Mouse (Mus musculus) midbrain, embryonic 11.5 days (tissue): ENCODE measurements around the gene Sqstm1. TPM values are rescaled to one million over a fixed set of nuclear protein-coding genes. Genes with fewer than 3 reads are reported as not detected.

Experiments
- ATAC-seq: fragments of 200-750 bp; cut with Nextera tagmentation; 2 replicates; pipeline ENCODE4 v1.8.0; 2017; ENCODE audit warnings: moderate TSS enrichment, moderate library complexity; ENCODE audit not compliant: low FRiP score
- DNase-seq: peaks from one replicate; pipeline ENCODE4 v3.0.0; 2015; ENCODE audit warnings: low spot score; ENCODE audit errors: missing footprints
- H3K27ac ChIP-seq: fragments of 300-500 bp; sonication (generic); 2 replicates; pipeline ENCODE4 v1.5.1; 2014; ENCODE audit warnings: low read depth, low read length
- H3K27me3 ChIP-seq: fragments of 300-500 bp; sonication (generic); 2 replicates; pipeline ENCODE4 v1.6.1; 2014; ENCODE audit warnings: mild to moderate bottlenecking, low read length, moderate library complexity, mixed read lengths; ENCODE audit not compliant: control insufficient read depth, insufficient read depth
- H3K36me3 ChIP-seq: fragments of 300-500 bp; sonication (generic); 2 replicates; pipeline ENCODE4 v1.6.1; 2014; ENCODE audit warnings: mild to moderate bottlenecking, low read length, moderate library complexity, mixed read lengths; ENCODE audit not compliant: control insufficient read depth, insufficient read depth
- H3K4me1 ChIP-seq: fragments of 300-500 bp; sonication (generic); 2 replicates; pipeline ENCODE4 v1.6.1; 2014; ENCODE audit warnings: low read length; ENCODE audit not compliant: control insufficient read depth, insufficient read depth
- H3K4me2 ChIP-seq: fragments of 300-500 bp; sonication (generic); 2 replicates; pipeline ENCODE4 v1.6.1; 2014; ENCODE audit warnings: mild to moderate bottlenecking, moderate library complexity
- H3K4me3 ChIP-seq: fragments of 300-500 bp; sonication (generic); 2 replicates; pipeline ENCODE4 v1.5.1; 2014; ENCODE audit warnings: low read depth, low read length
- H3K9ac ChIP-seq: fragments of 300-500 bp; sonication (generic); 2 replicates; pipeline ENCODE4 v1.6.1; 2014; ENCODE audit warnings: low read length
- H3K9me3 ChIP-seq: fragments of 300-500 bp; sonication (generic); 2 replicates; pipeline ENCODE4 v1.6.1; 2016; ENCODE audit warnings: low read length; ENCODE audit not compliant: control insufficient read depth
- WGBS: fragments of 180-500 bp; shearing (Covaris S2); extraction: QIAGEN DNeasy Blood & Tissue Kit; methylation state at CpG from one replicate; pipeline ENCODE4 v1.1.7; 2014; 5-methylcytosine and 5-hydroxymethylcytosine counted together
- polyA plus RNA-seq: library from polyadenylated mRNA; unstranded; fragments of >200 nt; fragmentation: Nextera tagmentation; extraction: Ambion mirVana; gene quantifications from 2 replicates; pipeline ENCODE4 v1.2.1, GENCODE M21; 2014

The Sqstm1 gene
- 144 and 156 TPM in 2 replicates for polyA plus RNA-seq

DNA sequence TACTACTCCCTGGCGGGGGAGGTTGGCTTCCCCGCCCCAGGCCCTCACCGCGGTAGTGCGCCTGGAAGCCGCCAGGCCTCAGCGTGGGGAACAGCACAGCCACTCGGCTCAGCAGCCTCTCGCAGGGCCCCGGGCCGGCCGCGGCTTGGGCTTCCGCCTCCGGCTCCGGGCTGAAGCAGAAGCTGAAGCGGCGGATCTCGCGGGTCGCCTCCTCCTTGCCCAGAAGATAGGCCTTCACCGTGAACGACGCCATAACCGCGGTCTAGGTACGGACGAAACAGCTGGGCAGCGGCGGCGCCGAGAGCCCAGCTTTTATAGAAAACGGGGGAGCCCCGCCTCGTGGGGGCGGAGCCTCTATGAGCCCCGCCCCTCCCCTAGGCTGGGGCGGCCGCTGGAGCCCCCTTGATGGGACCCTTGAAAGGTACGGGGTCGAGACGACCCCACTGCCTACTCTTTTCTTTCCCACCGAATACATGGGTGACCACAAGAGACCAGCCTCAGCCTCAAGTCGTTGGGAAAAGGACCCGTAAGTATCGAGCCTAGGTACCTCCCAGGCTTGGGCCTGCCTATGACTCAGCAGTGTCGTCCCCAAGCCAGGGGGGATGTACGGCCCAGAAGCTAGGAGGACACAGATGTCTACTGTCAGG is at the start of gene Sqstm1, which contains the start of gene Mgat4b:
TSS of gene Sqstm1 (minus strand) at position 323 of the 647 bp plus-strand sequence.
TSS of gene Mgat4b (plus strand) at position 386 of the 647 bp plus-strand sequence.
- Histone ChIP-seq H3K4me2 (peak within 1 kb of the TSS; percentile 61), H3K36me3 (peaks cover 6% of the 10 kb centered on the region; the same call in 1 of the 2 replicates), H3K4me3 (peak within 1 kb of the TSS; percentile 50), H3K9me3 (no peaks in the 10 kb centered on the region), H3K27ac (peak within 1 kb of the TSS; percentile 71), H3K4me1 (peaks cover 11% of the 10 kb centered on the region), H3K27me3 (no peaks in the 10 kb centered on the region), H3K9ac (peak within 1 kb of the TSS; percentile 71)
- ATAC-seq (peak; percentile 83), DNase-seq (peak; percentile 99)
- 1% methylated on average over 48 of the region's 48 CpGs for WGBS

DNA sequence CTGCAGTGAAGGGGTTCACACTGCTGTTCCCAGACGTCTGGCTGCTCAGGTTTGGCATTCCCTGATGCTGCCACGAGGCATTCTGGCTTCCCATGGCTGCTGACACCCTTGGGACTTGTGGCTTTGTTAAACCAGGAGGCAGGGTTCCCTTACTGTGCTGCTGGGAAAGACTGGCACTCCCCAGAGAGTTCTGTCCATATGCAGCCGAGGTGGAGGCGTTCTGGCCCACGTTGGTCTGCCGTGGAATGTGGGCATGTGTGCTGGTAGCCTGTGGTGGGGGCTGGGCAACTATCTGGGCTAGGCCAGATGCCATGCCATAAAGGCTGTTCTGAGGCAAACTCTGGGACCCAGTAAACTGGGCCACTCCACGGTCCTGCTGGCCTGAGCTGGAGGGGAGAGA is 47.7 kb upstream of the Sqstm1 start:
- Histone ChIP-seq H3K4me2 (no peak overlapping the region), H3K9ac (no peak overlapping the region), H3K4me3 (no peak overlapping the region), H3K9me3 (no peaks in the 10 kb centered on the region), H3K27me3 (no peaks in the 10 kb centered on the region), H3K4me1 (no peaks in the 10 kb centered on the region), H3K36me3 (peaks cover 30% of the 10 kb centered on the region), H3K27ac (no peak overlapping the region)
- DNase-seq, result no peak
- 82% methylated on average over 7 of the region's 7 CpGs for WGBS
- no peak for ATAC-seq

DNA sequence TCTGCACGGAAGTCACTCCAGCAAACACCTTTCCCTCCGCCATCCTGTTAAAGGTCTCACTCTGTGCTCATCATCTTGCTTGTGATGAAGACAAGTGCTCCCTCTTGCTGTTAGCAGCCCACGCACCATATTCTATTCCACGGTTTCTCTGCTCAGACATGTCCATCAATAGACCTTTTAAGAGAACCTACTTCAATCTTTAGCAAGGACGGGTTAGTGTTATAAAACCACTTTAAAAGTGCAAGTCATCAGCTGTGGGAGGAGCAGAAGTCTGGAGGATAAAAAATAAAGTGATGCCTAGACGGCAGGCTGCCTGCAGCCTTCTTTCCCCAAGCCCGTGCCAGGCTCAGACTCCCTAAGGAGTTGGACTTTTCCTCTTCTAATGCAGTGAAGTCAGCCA is 46.0 kb upstream of the Sqstm1 start:
- DNase-seq (no peak), ATAC-seq (no peak)
- Histone ChIP-seq H3K4me2 (no peak overlapping the region), H3K9ac (no peak overlapping the region), H3K27me3 (no peaks in the 10 kb centered on the region), H3K27ac (no peak overlapping the region), H3K36me3 (peaks cover 19% of the 10 kb centered on the region), H3K4me3 (no peak overlapping the region), H3K9me3 (no peaks in the 10 kb centered on the region), H3K4me1 (no peaks in the 10 kb centered on the region)
- 90% methylated on average over 7 of the region's 7 CpGs for WGBS

DNA sequence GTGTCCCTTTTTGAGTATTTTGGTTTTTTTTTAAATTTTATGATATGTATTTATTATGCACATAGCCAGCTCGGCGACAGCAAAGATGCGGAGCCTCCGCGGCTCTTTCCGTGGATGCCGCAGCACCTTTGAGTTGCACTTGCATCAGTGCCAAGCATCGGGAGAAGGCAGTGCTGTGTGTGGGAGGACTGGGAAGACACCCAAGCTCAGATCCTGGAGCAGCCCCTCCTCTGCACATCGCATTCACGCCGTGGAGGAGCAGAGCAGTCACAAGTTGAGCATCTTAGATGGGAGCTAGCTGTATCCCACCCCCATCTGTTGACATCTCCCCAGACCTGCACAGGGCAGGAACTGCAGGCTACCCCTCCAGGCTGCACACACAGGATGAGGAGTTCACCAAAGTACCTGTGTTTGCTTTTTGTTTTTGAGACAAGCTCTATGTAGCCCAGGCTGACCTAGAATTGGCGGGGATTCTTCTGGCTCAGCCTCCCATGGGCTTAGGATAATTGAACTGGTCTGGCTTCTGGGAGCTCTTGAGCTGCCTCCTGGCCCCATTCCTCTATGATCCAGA is 43.5 kb upstream of the Sqstm1 start:
- Histone ChIP-seq H3K27ac (no peak overlapping the region), H3K4me2 (no peak overlapping the region), H3K9me3 (no peaks in the 10 kb centered on the region), H3K4me1 (no peaks in the 10 kb centered on the region), H3K27me3 (no peaks in the 10 kb centered on the region), H3K4me3 (no peak overlapping the region), H3K9ac (no peak overlapping the region), H3K36me3 (peaks cover 8% of the 10 kb centered on the region)
- no peak for DNase-seq
- no peak for ATAC-seq
- 87% methylated on average over 12 of the region's 12 CpGs for WGBS

DNA sequence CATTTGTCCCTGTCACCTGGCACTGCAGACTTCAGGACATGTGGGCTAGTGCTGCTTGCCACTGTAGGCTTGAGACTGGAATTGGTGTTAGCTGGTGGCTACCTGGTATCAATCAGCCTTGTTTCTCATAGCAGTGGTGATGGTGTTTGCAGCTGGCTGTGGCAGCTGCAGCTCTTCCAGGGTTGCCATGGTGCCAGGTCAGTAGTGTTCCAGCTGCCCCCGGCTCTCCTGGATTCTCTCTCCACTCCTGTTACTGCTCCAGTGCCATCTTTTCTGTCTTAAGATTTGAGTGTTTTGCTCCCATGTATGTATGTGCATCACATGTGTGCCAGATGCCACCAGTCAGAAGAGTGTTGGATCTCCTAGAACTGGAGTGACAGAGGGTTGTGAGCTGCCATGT is 42.8 kb upstream of the Sqstm1 start:
- DNase-seq, result no peak
- Histone ChIP-seq H3K4me3 (no peak overlapping the region), H3K9me3 (no peaks in the 10 kb centered on the region), H3K27ac (no peak overlapping the region), H3K36me3 (peaks cover 7% of the 10 kb centered on the region), H3K27me3 (no peaks in the 10 kb centered on the region), H3K9ac (no peak overlapping the region), H3K4me2 (no peak overlapping the region), H3K4me1 (no peaks in the 10 kb centered on the region)
- ATAC-seq, result no peak
- 84% methylated on average over 1 of the region's 1 CpGs for WGBS

DNA sequence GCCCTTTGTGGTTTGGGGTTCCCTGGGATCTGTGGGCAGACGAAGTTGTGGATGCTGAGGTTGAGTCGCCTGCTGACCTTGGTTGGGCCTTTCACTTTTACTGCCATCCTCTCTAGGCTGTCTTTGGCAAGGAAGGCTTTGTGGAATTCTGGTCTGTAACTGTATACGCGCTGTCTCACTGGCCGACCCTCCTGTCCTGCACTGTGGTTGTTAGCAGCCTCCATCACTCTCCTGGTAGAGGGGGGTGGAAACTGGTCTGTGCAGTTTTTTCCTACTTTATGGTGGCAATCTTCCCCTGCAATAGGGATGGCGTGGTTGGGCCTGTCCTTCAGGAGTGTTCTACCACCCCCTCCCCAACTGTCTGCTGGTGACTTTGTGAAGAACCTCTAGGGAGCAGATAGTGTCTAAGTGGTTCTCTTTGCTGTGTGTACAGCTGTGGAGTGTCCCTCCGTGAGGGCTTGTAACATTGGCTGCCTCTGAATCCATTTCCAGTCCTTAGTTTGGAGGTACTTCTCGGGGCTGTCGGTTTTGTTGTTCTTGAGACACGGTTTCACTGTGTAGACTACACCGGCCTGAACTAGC is 42.1 kb upstream of the Sqstm1 start:
- ATAC-seq, result no peak
- Histone ChIP-seq H3K9me3 (no peaks in the 10 kb centered on the region), H3K9ac (no peak overlapping the region), H3K36me3 (peaks cover 5% of the 10 kb centered on the region), H3K4me2 (no peak overlapping the region), H3K27ac (no peak overlapping the region), H3K4me3 (no peak overlapping the region), H3K27me3 (no peaks in the 10 kb centered on the region), H3K4me1 (no peaks in the 10 kb centered on the region)
- 83% methylated on average over 11 of the region's 11 CpGs for WGBS
- DNase-seq, result no peak

DNA sequence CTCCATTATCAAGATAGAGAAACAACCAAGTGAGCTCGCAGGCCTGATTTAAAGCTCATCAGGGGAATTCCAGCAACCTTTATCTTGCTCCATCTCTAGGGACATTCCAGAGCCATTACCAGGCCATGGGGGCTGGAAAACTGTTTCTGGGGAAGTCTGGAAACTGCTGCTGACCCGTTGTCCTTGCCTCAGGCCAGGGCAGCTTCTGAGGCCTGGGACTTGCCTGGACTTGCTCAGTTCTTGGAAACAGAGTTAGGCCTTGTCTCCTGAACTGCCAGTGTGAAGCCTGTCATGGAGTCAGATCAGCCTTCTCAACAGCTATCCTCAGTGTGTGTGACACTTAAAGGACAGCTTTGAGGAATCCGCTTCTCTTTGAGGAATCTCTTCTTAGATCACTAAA is 41.5 kb upstream of the Sqstm1 start:
- no peak for DNase-seq
- Histone ChIP-seq H3K27me3 (no peaks in the 10 kb centered on the region), H3K27ac (no peak overlapping the region), H3K9ac (no peak overlapping the region), H3K36me3 (0 out of 2 replicates have a peak, but pooled peaks cover 4% of the 10 kb centered on the region), H3K4me2 (no peak overlapping the region), H3K4me3 (no peak overlapping the region), H3K4me1 (no peaks in the 10 kb centered on the region), H3K9me3 (no peaks in the 10 kb centered on the region)
- WGBS, result 71% methylated on average over 3 of the region's 3 CpGs
- no peak for ATAC-seq

DNA sequence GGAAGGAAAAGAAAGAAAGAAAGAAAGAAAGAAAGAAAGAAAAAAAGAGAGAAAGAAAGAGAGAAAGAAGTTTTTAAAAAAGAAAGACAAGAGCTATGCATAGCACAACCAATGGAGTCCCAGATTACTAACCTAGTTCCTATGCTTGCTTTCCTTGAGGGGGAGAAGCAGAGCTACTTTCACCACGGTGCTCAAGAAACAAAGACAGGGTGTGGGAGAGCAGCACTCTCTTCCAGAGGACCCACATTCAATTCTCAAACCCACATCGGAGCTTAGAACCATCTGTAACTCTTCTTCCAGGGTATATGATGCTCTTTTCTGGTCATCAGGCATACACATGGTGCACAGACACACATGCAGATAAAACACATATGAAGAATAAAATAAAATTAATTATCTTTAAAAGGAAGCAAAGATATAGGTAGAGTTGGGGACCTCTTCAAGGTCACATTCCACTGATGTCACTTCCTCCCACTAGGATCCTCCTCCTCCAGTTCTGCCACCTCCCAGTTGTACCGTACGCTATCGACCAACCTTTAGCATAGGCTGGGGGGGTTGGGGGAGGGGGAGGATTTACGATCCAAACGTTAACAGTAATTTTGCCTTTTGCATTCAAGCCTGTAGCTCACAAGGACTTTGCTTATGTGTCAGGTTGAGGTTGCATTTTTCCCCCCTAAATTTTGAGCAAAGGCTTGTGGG is 38.0 kb upstream of the Sqstm1 start:
- no peak overlapping the region for H3K4me2 ChIP-seq
- H3K27me3 ChIP-seq, result no peaks in the 10 kb centered on the region
- no peaks in the 10 kb centered on the region for H3K4me1 ChIP-seq
- DNase-seq (no peak), ATAC-seq (no peak)
- H3K27ac ChIP-seq, result no peak overlapping the region
- H3K9ac ChIP-seq, result no peak overlapping the region
- H3K9me3 ChIP-seq, result no peaks in the 10 kb centered on the region
- WGBS, result 88% methylated on average over 7 of the region's 7 CpGs
- no peaks in the 10 kb centered on the region for H3K36me3 ChIP-seq
- no peak overlapping the region for H3K4me3 ChIP-seq

DNA sequence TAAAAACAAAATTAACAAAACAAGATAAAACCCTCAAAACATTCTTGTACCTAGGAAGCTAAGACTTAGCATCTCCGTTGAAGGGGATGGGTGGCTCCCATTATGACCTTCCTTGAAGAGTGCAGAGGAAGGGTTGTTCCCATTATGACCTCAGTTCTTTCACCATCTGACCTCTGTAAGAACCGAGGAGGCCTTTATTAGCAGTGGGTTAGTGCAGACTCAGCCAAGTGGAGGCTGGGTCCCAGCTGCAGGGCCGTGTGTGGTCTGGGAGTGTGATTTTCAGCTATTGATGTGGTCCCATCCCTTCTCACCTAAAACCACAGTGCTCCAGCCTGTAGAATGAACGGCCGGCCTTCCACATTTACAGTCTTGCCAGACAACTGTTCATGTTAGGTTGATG is 34.6 kb upstream of the Sqstm1 start:
- WGBS, result 70% methylated on average over 5 of the region's 5 CpGs
- no peak overlapping the region for H3K27ac ChIP-seq
- H3K4me1 ChIP-seq, result no peaks in the 10 kb centered on the region
- H3K4me2 ChIP-seq, result no peak overlapping the region
- no peak overlapping the region for H3K9ac ChIP-seq
- no peak for DNase-seq
- H3K36me3 ChIP-seq, result no peaks in the 10 kb centered on the region
- no peak overlapping the region for H3K4me3 ChIP-seq
- no peaks in the 10 kb centered on the region for H3K9me3 ChIP-seq
- H3K27me3 ChIP-seq, result no peaks in the 10 kb centered on the region
- no peak for ATAC-seq
